Mouse (Mus musculus) liver, postnatal 0 days (tissue): ENCODE data around the gene Unc79.

Experiments used
- CTCF ChIP-seq: sonication (generic); IDR thresholded peaks from 2 replicates; pipeline ENCODE4 v1.5.1; 2016; ENCODE audit warnings: antibody characterized with exemption, low read depth
- EP300 ChIP-seq: IDR thresholded peaks from 2 replicates; pipeline ENCODE4 v1.6.1; 2016; ENCODE audit warnings: antibody characterized with exemption, low read depth, mild to moderate bottlenecking

DNA sequence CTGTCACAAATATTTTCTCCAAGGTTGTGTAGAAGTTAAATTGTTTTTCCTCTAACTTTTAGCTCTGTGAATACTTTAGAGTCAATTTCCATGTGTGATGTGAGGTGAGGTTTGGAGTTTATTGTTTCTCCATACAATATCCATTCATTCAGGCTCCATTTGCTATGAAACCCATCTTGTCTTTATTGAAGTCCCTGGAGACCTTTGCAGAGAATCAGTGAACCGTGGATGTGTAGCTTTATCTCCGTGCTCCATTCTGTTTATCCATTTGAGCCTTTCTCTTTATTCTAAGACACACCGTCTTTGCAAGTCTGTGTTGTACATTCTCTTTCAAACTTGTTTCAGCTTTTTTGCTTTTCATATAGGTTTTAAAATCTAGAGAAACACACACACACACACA lies 15.8 kb downstream of the Unc79 start:
- TF ChIP-seq CTCF (no peak), EP300 (no peak)
